In genomic region chr4:154064827-154065773, GRCm38 (mm10) we compare ENCODE assay signal across 8 mouse cellular contexts. TPM values are rescaled to one million over a fixed set of nuclear protein-coding genes. Genes with fewer than 3 reads are reported as not detected.
DNase-seq lines count a peak whose midpoint lies in the region; ATAC-seq and TF ChIP-seq lines count a peak whose summit lies in the region.

No protein-coding gene starts in this region.

- peak; percentile 95 for TF ChIP-seq CTCF in heart, postnatal 0 days (IDR thresholded peaks at IDR 0.05; ENCODE audit: low read depth)

- 52% methylated on average over 14 of the region's 14 CpGs for WGBS in heart, postnatal 0 days
- WGBS in embryonic facial prominence, embryonic 14.5 days, result 54% methylated on average over 14 of the region's 14 CpGs
- WGBS in kidney, embryonic 16.5 days, result 63% methylated on average over 14 of the region's 14 CpGs
- 49% methylated on average over 14 of the region's 14 CpGs for WGBS in lung, embryonic 15.5 days

- no peaks in the 10 kb centered on the region for H3K9me3 ChIP-seq in heart, postnatal 0 days (replicated peaks; ENCODE audit: control insufficient read depth, low read length)
- no peaks in the 10 kb centered on the region for H3K9me3 ChIP-seq in embryonic facial prominence, embryonic 14.5 days (ENCODE audit: control insufficient read depth, low read length)
- H3K9me3 ChIP-seq in kidney, embryonic 16.5 days (ENCODE audit: low read length), result no peaks in the 10 kb centered on the region
- H3K9me3 ChIP-seq in lung, embryonic 15.5 days, result no peaks in the 10 kb centered on the region

- H3K27ac ChIP-seq in heart, postnatal 0 days (ENCODE audit: low read depth), result no peak overlapping the region
- no peak overlapping the region for H3K27ac ChIP-seq in embryonic facial prominence, embryonic 14.5 days (replicated peaks; ENCODE audit: low read depth, low read length)
- no peak overlapping the region for H3K27ac ChIP-seq in kidney, embryonic 16.5 days (ENCODE audit: low read length)
- H3K27ac ChIP-seq in lung, embryonic 15.5 days, result no peak overlapping the region

- peak; percentile 31; the same call in 1 of the 2 replicates for ATAC-seq in heart, postnatal 0 days (ENCODE audit: insufficient read depth, low read depth)
- peak; percentile 78 for ATAC-seq in embryonic facial prominence, embryonic 14.5 days (ENCODE audit: low read depth)
- peak; percentile 40; the same call in 1 of the 2 replicates for ATAC-seq in kidney, embryonic 16.5 days (ENCODE audit: low FRiP score, low TSS enrichment)
- peak; percentile 10; the same call in 1 of the 2 replicates for ATAC-seq in lung, embryonic 15.5 days (ENCODE audit: borderline replicate concordance, extremely low read depth, low FRiP score, low TSS enrichment)

- H3K27me3 ChIP-seq in heart, postnatal 0 days (ENCODE audit: control insufficient read depth, insufficient read depth, low read length), result peaks cover 7% of the 10 kb centered on the region; the same call in 1 of the 2 replicates
- H3K27me3 ChIP-seq in embryonic facial prominence, embryonic 14.5 days (replicated peaks; ENCODE audit: control insufficient read depth, insufficient read depth, low read length), result peaks cover under 1% of the 10 kb centered on the region; the same call in 1 of the 2 replicates
- H3K27me3 ChIP-seq in kidney, embryonic 16.5 days (ENCODE audit: insufficient read depth, low read length), result no peaks in the 10 kb centered on the region
- H3K27me3 ChIP-seq in lung, embryonic 15.5 days, result no peaks in the 10 kb centered on the region

- H3K9ac ChIP-seq in heart, postnatal 0 days (replicated peaks; ENCODE audit: low read depth, low read length), result no peak overlapping the region
- H3K9ac ChIP-seq in embryonic facial prominence, embryonic 14.5 days (ENCODE audit: low read depth, low read length), result peak overlapping the region; percentile 19; the same call in 1 of the 2 replicates
- no peak overlapping the region for H3K9ac ChIP-seq in kidney, embryonic 16.5 days (replicated peaks; ENCODE audit: low read length)
- no peak overlapping the region for H3K9ac ChIP-seq in lung, embryonic 15.5 days

- no peaks in the 10 kb centered on the region for H3K4me1 ChIP-seq in heart, postnatal 0 days (ENCODE audit: control insufficient read depth, insufficient read depth)
- no peaks in the 10 kb centered on the region for H3K4me1 ChIP-seq in embryonic facial prominence, embryonic 14.5 days (ENCODE audit: control insufficient read depth, insufficient read depth, low read length)
- no peaks in the 10 kb centered on the region for H3K4me1 ChIP-seq in kidney, embryonic 16.5 days (ENCODE audit: insufficient read depth, low read length)
- H3K4me1 ChIP-seq in lung, embryonic 15.5 days, result no peaks in the 10 kb centered on the region

- peak; percentile 67 for DNase-seq in heart, postnatal 0 days (ENCODE audit: low spot score)
- no peak for DNase-seq in heart, postnatal 36 days
- peak; percentile 51 for DNase-seq in ZHBTc4 (ENCODE audit: low read depth, low spot score)
- DNase-seq in embryonic facial prominence, embryonic 14.5 days (ENCODE audit: low spot score), result peak; percentile 78
- peak; percentile 43 for DNase-seq in retina, postnatal 7 days (ENCODE audit: low read depth, low spot score)
- no peak for DNase-seq in spleen, adult 12 weeks (ENCODE audit: low spot score)

- intact Hi-C loops in heart, postnatal 36 days (cut with DNase I), result loop anchor here (2.0 to 10.0 kb wide), 3 partner anchors 94 to 236 kb away; partner anchors contain the start of gene Arhgef16

- no peak overlapping the region for H3K4me2 ChIP-seq in heart, postnatal 0 days (ENCODE audit: low read depth, low read length)
- no peak overlapping the region for H3K4me2 ChIP-seq in embryonic facial prominence, embryonic 14.5 days (ENCODE audit: low read depth, low read length)
- no peak overlapping the region for H3K4me2 ChIP-seq in kidney, embryonic 16.5 days (replicated peaks; ENCODE audit: low read depth, low read length)
- H3K4me2 ChIP-seq in lung, embryonic 15.5 days, result no peak overlapping the region

- no peak overlapping the region for H3K4me3 ChIP-seq in heart, postnatal 0 days (ENCODE audit: low read depth, low read length)
- H3K4me3 ChIP-seq in embryonic facial prominence, embryonic 14.5 days (ENCODE audit: low read depth, low read length), result no peak overlapping the region
- H3K4me3 ChIP-seq in kidney, embryonic 16.5 days (ENCODE audit: low read length), result no peak overlapping the region
- H3K4me3 ChIP-seq in lung, embryonic 15.5 days, result no peak overlapping the region

- no peaks in the 10 kb centered on the region for H3K36me3 ChIP-seq in heart, postnatal 0 days (replicated peaks; ENCODE audit: control insufficient read depth, insufficient read depth, low read length)
- H3K36me3 ChIP-seq in embryonic facial prominence, embryonic 14.5 days (ENCODE audit: control insufficient read depth, insufficient read depth, low read length), result no peaks in the 10 kb centered on the region
- H3K36me3 ChIP-seq in kidney, embryonic 16.5 days (ENCODE audit: insufficient read depth, low read length), result no peaks in the 10 kb centered on the region
- H3K36me3 ChIP-seq in lung, embryonic 15.5 days, result no peaks in the 10 kb centered on the region

- TF ChIP-seq EP300 in heart, postnatal 0 days (IDR thresholded peaks at IDR 0.05; ENCODE audit: low read depth), result no peak

RNA-seq across cellular contexts. Expression of gene Ccdc27, which starts 22.6 kb away (rescaled TPM):
- total RNA-seq in heart, postnatal 0 days (2014; rRNA removed; ENCODE audit: low replicate concordance), result not detected in 2 replicates
- not detected in 2 replicates for polyA plus RNA-seq in heart, postnatal 0 days (2015; fragmentation: Nextera tagmentation; extraction: Ambion mirVana)
- not detected for total RNA-seq in heart, postnatal 36 days (2021)
- polyA plus RNA-seq in embryonic facial prominence, embryonic 14.5 days (2014; fragmentation: Nextera tagmentation; extraction: Ambion mirVana), result 0.09 TPM in 1 of 2 replicates, not detected in the other
- 0.07 TPM in 1 of 2 replicates, not detected in the other for polyA plus RNA-seq in kidney, embryonic 16.5 days (2015; fragmentation: Nextera tagmentation; extraction: Ambion mirVana)
- polyA plus RNA-seq in lung, embryonic 15.5 days (2015; fragmentation: Nextera tagmentation; extraction: Ambion mirVana), result not detected in 2 replicates

RNA-seq across cellular contexts. Expression of gene Smim1, which starts 39.1 kb away (rescaled TPM):
- total RNA-seq in heart, postnatal 0 days (2014; rRNA removed; ENCODE audit: low replicate concordance), result 15.9 and 26.5 TPM in 2 replicates
- polyA plus RNA-seq in heart, postnatal 0 days (2015; fragmentation: Nextera tagmentation; extraction: Ambion mirVana), result 23.8 and 32.6 TPM in 2 replicates
- 1 to 10 TPM; 5.9 to 7.0 TPM for total RNA-seq in heart, postnatal 36 days (2021)
- 34.3 TPM in 2 replicates for polyA plus RNA-seq in embryonic facial prominence, embryonic 14.5 days (2014; fragmentation: Nextera tagmentation; extraction: Ambion mirVana)
- 62.4 and 66.1 TPM in 2 replicates for polyA plus RNA-seq in kidney, embryonic 16.5 days (2015; fragmentation: Nextera tagmentation; extraction: Ambion mirVana)
- 28.9 and 39.3 TPM in 2 replicates for polyA plus RNA-seq in lung, embryonic 15.5 days (2015; fragmentation: Nextera tagmentation; extraction: Ambion mirVana)

RNA-seq across cellular contexts. Expression of gene Lrrc47, which starts 53.6 kb away (rescaled TPM):
- total RNA-seq in heart, postnatal 0 days (2014; rRNA removed; ENCODE audit: low replicate concordance), result 13.4 and 18.0 TPM in 2 replicates
- 11.1 and 12.2 TPM in 2 replicates for polyA plus RNA-seq in heart, postnatal 0 days (2015; fragmentation: Nextera tagmentation; extraction: Ambion mirVana)
- 10 to 100 TPM; 30.6 to 33.1 TPM for total RNA-seq in heart, postnatal 36 days (2021)
- 11.6 and 11.9 TPM in 2 replicates for polyA plus RNA-seq in embryonic facial prominence, embryonic 14.5 days (2014; fragmentation: Nextera tagmentation; extraction: Ambion mirVana)
- polyA plus RNA-seq in kidney, embryonic 16.5 days (2015; fragmentation: Nextera tagmentation; extraction: Ambion mirVana), result 16.8 and 21.9 TPM in 2 replicates
- 18.0 and 19.5 TPM in 2 replicates for polyA plus RNA-seq in lung, embryonic 15.5 days (2015; fragmentation: Nextera tagmentation; extraction: Ambion mirVana)

Comparison
In these comparisons a context has a peak if more than half of its experiments do, and no peak if none do; other contexts are left out.
1. DNase-seq: peak in heart, postnatal 0 days (single experiment), ZHBTc4 (single experiment), embryonic facial prominence, embryonic 14.5 days (single experiment) and retina, postnatal 7 days (single experiment); none in heart, postnatal 36 days (0 of 2) and spleen, adult 12 weeks (single experiment).
2. ATAC-seq: peak in every context shown above with its lines; median percentile 78 in embryonic facial prominence, embryonic 14.5 days; 40 in kidney, embryonic 16.5 days; 31 in heart, postnatal 0 days; 10 in lung, embryonic 15.5 days.